Mouse (Mus musculus) thymus, postnatal 0 days (tissue): Measurements from ENCODE around the gene Gemin4. TPM values are rescaled to one million over a fixed set of nuclear protein-coding genes. Genes with fewer than 3 reads are reported as not detected.
"Not testable (repeated sequence)": the region's sequence is repeated elsewhere in the genome, so short reads cannot be mapped to it uniquely, and the experiment has no call there.

ENCODE experiments used
- DNase-seq: peaks from one replicate; pipeline ENCODE4 v3.0.0-alpha.2; 2015; ENCODE audit warnings: low spot score
- polyA plus RNA-seq: library from polyadenylated mRNA; unstranded; fragments of >200 nt; fragmentation: Nextera tagmentation; extraction: Ambion mirVana; gene quantifications from 2 replicates; pipeline ENCODE4 v1.2.1, GENCODE M21; 2015

The Gemin4 gene
- polyA plus RNA-seq, 1 experiment from 2014 or later: 22.9 TPM

DNA sequence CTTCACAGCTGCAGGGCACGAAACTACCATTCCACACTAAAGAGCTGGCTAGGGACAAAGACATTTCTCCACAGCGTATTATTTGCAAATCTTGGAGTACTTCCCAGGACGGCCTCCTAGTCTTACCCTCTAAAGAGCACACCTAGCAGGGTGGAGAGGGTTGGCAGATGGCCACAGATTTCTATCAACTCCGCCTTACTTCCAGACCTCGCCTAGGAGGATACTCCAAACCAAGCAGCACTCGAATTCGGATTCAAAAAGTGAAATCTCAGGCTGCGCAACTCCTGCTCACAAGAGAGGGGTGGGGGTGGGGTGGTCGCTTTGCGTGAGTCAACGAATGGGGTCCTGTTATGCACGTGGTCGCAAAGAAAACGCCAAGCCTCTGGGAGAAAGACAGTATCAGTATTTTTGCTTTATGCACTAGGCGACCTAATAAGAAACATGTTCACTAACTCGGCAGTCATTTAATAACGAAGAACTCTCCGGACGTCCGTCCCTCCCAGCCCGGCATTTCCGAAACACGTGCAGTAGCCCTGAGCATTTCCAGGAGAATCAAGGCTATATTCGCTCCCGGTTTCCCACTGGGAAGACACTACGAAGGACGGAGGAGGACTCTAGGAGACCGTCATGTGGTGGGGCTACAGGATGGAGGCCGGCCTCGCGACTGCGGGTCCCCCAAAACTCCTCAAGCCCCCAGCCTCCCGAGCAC lies 629 bp downstream of the Gemin4 start:
- peak; percentile 14 for DNase-seq

DNA sequence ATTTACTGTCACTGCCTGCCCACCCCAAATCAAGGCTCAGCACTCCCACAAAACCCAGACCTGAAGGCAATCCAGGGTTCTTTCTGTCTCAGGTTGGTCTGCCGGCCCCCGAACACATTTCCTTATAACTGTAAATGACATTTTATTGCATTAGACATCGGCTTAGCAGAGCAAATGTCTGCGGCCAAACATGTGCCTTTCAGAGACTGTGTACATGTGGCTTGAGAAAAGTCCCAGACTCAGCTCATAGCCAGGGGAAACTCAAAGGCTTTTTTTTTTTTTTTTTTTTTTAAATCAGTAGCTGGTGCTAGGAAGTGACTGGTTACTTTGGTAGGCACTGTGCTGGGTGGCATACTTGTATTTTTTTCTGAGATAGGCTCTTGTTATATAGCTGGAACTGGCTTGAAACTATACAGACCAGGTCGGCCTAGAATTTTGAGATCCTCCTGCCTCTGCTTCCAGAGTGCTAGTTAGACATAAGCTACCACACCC lies 1.4 kb downstream of the Gemin4 start:
- DNase-seq: no peak

DNA sequence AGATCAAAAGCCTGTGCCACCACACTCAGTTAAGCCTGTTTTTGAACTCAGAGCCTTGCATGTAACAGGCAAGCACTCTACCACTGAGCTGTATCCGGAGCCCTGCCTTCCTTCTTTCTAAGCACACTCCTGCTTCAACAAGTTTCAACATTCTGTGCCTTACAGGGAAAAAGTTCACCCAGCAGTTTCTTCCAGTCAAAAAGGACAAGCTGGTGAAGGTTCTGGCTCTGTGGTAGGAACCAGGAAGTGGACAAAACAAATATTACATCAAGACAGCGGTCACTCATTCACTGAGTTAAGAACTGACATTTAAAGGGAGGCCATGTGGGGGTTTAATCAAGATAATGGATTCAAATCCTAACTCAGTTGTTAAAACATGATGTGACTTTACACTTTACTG lies 2.5 kb downstream of the Gemin4 start:
- DNase-seq: no peak

DNA sequence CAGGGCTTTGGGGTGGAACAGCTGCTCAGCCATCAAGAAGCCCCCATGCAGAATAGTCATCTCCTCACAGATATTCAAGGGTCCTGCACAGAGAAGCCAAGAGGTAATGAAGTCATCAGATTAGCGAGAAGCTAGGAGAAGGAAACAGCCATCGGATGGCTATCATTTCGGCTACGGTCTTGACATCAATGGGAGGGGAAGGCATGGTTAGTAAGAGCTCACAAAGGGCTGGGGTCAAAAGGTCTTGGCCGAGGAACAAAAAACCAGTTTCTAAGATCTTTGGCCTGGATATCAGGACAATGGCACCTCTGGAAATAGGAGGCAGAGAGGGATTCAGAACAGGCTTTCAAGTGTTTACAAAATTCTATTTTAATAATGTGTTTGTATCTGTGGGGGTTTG lies 3.6 kb downstream of the Gemin4 start:
- no peak for DNase-seq

DNA sequence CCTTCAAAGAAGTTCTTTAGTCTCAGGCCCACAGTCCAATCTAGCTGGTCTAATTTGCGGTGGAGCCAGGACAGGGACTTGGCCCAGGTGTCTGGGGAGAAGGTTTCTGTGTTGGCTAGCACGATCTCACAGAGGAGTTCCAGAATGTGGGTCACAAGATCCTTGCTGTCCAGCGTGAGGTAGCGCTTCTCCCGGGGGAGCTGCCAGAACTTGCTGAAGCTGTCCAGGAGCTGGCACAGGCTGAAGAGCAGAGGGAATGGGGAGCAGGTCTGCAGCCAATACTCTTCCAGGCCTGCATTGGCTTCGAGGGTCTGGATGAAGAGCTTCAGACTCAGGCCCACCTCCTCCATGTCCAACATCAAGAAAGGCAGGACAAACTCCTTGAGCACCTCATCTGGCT lies 5.9 kb downstream of the Gemin4 start:
- not testable (repeated sequence) for DNase-seq

DNA sequence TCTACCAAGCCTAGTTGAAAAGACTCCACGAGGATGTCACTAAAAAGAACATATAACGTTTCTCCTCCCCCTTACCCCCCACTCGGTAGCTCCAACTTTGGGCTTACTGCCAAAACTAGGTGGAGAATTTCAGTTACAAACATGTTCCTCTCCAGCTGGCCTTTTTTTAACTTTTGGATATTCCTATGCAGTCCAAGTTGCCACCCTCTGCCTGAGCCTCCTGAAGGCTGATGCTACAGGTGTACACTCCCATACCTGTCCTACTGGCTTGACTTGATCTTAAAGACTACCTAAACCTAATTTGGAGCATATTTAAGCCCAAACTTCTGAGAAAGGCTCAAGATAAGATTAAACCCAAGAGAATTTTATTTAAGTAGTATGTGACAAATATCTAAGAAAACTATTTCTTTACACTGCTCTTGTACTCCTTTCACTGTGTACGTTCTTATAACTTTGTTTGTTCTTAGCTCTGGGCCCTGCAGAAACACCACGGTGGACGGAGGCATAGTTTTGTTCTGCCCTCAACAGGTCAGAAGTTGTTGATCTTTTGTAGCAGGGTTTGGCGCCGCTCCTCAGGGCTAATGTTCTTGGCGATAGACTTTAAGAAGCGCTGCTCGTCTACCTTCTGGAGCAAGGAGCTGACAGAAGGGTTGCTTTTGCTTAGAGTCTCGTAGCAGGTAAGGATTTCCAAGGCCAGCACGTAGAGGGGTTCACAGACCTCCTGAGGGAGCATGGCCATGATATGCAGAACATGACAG lies 7.1 kb downstream of the Gemin4 start:
- DNase-seq: no peak

DNA sequence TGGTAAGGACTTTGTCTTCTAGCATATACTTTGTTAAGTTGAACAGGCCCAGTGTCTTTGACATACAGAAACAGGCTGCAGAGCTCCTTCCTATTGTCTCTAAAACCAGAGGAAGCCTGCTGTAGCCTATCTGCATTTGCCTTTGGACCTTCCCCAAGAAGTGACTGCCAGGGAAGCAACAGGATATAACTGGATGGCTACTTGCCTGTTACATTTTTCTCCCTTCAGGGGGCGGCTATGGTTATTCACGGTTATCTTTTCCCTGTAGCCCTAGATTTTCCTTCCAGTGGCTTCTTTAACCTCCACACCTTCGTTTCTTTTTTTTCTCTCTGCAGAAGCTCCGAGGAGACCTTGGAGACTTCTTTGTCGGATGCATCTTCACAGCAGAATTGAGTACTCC lies 10.7 kb downstream of the Gemin4 start:
- no peak for DNase-seq

DNA sequence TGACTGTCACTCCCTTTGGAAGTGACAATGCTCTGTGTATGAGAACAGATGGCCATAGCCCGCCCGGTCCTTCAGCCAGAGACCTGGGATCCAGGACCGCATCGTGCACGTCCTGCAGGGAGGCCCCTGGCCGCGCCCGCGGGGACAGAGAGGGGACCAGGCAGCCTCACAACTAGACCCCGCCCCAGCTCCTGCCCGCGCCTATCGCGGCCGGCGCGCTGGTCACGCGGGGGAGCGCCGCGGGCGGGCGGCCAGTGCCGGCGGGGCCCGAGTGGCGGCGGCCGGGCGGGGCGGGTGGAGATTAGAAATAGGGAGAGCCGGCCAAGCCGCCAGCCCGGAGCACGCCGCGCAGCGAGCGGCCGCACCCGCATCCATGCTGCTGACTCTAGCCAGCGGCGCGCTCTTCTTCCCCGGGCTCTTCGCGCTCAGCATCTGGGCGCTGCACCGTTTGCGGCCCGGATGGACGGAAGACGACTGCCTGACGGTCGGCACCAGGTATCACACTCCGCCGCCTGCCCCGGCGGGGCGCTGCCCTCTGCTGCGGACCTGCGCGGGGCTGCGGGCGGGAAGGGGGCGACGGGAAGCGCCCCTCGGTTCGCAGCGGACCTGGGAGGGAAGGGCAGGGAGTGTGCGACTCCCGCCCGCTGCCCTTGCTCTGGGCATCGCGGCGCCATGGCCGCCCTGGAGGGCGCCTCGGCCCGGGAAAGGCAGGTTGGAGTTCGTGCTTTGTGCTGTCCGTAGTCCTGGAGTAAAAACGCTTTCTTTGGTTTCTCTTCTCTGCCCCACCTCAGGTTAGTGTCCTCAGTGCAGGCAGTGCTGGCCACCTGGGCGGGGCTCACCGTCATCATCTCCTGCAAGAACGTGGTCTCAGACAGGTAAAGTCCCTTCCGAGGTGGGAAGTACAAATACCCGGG lies 15.4 kb downstream of the Gemin4 start:
- DNase-seq: peak; percentile 40

DNA sequence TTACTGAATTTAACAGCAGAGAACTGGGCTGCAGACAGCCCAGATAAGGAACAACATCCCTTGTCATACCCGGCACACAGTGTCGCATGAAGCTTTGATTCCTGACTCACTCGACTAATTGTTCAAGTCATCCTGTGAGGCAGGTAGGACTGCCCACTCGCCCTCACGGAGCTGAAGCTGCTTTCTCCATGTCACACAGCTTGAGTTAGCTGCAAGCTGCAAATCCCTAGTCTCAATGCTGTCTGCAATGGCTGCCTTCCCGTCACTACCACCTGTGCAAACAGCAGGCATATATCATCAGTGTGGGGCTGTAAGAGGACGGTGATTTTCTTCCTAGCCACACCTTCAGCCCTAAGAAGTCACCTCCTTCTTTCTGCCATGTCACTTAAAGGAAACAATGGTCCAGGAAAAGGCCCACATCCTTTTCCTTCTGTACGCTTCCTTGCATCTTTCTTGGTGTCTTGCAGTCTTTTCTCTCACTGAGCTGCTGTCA lies 20.4 kb downstream of the Gemin4 start:
- no peak for DNase-seq

DNA sequence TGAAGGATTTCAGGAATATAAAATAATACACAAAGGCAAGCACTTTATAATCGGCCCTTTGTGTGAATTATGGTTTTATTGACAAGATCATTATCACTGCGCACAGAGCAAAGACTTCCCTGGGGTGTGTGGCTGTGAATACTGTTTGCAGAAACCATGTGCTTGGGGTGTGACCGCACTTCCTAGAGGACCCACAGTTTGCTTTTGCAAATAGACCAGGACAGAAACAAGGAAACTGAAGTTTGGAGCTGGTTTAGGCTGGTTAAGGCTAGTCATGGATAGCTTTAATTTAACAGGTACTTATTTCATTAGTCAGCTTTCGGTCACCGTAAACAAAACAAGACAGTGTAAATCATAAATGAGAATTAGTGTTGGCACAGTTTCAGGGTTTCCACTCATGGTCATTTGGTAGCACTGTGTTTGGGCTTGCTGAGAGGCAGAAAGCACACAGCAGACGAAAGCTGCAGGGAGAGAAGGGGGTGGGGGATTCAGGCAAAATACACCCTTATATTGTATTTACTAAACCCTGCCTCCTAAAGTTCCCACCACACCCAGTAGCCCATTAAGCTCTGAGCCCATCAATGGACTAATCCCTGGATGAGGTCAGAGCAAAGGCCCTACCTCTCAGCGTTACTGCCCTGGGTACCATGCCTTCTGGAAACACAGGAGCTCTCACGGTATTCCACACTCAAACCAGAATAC lies 21.0 kb downstream of the Gemin4 start:
- no peak for DNase-seq

DNA sequence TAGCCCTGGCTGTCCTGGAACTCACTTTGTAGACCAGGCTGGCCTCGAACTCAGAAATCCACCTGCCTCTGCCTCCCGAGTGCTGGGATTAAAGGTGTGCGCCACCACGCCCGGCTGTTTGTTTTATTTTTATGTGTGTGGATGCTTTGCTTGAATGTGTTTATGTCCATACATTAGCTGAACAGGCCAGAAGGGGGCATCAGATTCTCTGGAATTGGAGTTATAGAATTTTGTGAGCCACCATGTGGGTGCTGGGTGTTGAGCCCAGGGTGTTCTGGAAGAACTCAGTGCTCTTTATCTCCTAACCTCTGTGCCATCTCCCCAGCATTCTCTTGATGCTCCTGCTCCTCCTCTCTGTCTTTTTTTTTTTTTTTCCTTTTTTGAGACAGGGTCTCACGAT lies 30.6 kb downstream of the Gemin4 start:
- DNase-seq: no peak

DNA sequence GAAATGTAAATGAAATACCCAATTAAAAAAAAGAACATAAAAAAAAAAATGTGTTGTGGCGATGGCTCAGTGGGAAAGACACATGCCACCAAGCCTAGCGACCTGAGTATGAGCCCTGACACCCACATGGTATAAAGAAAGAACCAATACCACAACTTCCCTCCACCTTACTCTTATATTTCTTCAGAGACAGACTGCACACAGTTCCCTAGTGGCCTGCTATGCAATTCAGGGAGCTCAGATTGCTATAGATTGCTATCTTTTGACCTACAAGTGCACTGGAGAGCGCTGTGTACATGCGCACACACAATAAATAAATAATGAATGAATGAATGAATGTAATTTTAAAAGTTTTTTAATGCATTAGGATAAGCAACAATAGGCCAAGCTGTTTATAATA lies 33.7 kb downstream of the Gemin4 start:
- DNase-seq: no peak

DNA sequence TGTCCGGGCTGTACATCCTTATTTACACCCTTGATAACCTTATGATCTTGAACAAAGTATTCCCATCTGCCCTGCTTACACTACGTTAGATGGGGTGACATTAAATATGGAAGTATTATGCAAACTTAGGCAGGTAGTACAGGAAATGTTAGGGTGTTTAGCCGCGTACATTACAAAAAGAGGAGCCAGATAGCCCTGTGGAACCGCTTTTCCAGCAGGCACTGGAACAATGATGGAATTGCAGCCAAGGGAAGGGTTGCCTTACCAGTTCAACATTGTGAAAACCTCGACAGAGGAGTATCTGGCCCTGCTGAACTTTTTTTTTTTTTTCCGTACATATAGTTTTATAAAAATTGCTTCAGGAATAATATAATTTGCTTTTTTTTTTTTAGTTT lies 37.3 kb downstream of the Gemin4 start:
- DNase-seq: no peak

DNA sequence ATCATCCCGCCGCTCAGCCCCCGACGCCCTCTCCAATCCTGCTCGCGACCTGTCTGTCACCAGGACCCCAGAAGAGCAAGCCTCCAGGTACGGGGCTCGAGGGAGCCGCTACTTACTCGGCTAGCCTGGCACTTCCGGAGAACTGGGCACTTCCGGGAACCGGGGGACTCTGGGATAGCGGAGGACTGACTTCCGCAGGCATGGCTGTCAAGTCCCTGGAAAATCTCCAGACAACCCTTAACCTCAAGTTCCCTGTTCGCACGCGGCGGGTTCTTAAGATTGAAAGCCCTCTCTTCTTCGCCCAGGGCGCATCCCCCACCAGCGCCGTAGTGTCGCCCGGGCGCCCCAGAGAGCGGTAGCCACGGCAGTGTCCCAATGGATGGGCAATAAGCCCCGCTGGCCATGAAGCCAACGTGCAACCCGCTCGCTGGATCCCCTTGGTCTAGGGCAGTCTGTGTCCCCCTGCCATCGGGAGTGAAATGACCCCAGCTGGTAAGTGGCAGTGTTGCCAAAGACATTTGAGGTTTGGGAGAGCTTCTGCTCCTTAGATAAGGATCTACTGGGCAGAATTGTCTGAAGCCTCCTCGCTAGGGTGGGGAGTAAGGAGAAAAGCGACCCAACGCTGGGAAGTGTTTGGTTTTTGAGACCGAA lies 37.8 kb downstream of the Gemin4 start, which contains the start of the genes Vps53 and Fam57a:
Vps53 (minus strand) TSS at position 153 of the 651 bp plus-strand sequence.
Fam57a (plus strand) TSS at position 177 of the 651 bp plus-strand sequence.
- DNase-seq: peak; percentile 85

DNA sequence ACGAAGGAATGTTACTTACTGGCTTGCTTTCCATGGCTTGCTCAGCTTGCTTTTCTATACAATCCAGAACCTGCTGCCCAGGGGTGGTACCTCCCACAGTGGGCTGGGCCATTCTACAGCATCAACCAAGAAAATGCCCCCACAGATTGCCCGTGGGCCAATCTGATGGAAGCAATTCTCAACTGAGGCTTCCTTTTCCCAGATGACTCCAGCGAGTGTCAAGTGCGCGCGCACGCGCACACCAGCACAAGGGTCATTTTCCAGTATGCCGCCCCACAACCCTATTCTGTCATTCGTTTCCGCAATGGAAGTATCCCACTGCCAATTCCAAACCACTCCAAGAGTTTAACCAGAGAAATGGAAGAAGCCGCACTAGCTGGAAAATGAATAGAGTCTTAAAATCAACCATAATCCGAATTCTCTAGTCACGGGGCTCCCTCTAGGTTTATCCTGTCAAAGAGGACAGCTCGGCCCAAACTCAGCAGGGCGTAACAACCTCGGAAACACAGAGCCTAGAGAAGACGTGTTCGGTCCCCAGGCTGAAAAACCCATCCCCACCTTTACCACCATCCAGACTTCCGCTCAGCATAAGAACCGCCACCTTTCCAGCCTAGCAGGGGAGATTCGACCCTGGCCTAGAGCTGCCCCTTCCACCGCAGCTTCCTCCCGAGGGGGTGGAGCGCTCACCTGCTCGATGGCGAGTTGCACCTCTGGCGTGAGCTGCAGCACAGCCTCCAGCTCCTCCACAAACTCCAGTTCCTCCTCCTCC lies 38.6 kb downstream of the Gemin4 start:
- peak; percentile 20 for DNase-seq

DNA sequence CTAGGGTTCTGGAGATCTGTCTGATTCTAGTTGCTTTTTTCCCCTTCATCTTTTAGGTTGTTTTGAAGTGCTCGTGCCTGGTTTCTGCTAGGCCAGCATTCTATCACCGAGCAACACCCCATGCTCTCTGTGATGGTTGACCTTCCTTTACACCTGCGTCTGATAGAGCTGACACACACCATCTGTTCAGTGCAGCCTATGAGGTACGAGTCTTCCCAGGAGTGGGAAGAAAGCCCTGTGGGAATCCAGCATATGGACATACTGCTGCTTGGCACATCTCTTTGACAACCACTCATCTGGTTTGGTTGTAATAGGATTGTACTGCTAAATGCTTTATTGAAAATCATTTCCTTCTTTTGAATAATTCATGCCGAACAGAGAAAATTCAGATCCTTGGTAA lies 47.3 kb downstream of the Gemin4 start:
- no peak for DNase-seq

DNA sequence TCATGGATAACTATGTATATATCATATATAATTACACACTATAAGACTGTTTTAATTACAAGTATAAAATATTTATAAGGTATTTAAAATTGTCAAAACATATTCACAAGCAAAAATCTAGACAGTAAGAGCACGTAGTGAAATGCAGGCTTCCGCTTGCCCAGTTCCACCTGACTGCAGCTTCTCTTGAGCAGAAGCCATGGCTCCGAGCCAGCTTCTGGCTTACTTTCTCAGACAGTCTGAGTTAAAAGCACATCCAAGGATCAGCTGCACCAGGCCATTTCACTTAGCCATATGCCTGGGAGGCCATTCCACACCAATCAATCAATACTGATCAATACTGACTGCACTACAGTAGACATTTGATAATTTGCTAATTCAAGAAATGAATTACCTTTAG lies 48.5 kb downstream of the Gemin4 start:
- no peak for DNase-seq

DNA sequence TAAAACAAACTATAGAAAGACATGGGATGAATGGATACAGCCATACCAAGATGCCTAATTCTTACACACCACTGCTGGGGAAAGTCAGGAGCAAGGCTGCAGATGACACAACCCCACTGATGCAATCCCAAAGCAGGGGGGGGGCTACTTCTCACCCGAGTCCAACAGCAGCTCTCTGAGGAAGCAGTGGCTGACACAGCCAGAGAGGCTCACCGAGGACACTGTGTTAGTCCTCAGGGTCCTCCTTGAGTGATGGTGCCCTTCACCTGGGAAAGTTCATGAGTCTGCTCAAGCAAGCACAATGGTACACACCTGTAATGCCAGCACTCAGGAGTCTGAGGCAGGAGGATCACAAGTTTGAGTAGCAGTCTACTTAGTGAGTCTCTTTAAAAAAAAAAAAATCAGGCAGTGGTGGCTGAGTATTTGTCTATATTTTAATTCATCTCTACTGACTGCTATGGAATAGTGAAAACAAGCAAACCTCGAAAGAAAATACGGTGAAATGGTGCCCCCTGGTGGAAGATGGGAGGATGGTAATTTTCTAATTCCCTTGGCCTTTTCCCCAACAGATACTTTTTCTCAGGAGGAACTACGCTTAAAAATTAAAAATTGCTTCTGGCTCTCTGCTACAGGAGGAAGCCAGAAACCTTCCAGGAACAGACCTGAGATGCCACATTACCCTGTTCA lies 50.2 kb downstream of the Gemin4 start:
- DNase-seq: peak; percentile 73

DNA sequence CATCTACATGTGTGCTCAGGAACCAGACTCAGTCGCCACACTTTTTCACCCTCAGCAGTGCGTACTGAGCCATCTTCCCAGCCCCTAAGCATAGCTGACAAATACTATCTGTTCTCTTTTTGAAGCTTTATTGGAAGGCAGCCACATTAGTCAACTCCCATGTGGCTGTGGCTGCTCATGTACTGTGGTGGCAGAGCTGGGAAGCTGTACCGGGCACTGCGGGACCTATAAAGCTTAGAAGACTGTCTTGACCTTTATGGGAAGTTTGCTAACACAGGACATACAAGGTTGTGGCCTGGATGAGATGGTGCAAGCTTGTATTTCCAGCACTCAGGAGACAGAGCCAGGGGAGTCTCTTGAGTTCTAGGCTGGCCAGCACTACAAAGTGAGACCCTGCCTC lies 50.8 kb downstream of the Gemin4 start:
- DNase-seq: no peak
